Mouse (Mus musculus): ENCODE measurements around the gene Lgals3bp. TPM values are rescaled to one million over a fixed set of nuclear protein-coding genes. Genes with fewer than 3 reads are reported as not detected.

The Lgals3bp gene
- polyA plus RNA-seq, 1 experiment = 154 TPM

- DNase-seq (ENCODE audit: low spot score) = no peak
These were observed 38.8 kb downstream of the Lgals3bp start for GRCm38 (mm10) chr11:118362971-118363518.

DNA sequence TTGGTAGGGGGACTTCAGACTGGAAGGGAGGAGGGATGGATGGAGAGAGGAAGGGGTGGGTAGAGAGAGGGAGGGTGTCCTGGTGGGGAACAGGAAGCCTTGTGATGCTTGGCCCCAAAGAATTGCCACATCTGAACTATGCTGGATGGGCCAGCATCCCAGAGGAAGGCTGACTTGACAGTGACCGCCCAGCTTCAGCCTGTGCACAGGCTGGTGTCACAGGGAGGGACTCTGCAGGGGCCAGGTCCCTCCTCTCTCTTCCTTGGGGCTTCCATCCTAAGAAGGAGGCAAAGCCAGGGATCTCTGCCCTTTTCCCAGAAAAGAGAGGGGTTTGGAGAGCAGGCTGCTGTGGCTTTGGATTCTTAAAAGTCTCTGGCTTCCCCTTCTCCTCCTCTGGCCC lies 39.4 kb downstream of the Lgals3bp start:
- DNase-seq (ENCODE audit: low spot score) = no peak

DNA sequence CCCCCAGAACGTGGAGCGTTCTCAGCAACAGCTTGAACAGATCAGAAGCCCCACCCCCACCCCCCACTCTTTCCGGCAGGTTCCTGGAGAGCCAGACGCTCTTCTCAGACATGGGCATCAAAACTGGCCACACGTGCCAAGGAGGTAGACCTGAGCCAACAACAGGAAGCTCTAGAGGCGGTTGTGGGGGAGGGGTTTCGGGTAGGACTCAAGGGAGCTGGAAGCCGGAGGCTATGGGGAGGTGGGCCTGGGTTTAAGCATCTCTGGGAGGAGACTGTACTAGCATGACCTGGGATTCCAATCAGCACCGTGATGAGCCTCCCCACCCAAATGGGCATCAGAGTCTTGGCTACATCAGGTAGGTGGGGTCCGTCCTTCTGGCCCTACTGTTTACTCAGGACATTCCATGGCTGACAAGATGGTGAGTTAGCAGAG lies 41.0 kb downstream of the Lgals3bp start:
- no peak for DNase-seq (ENCODE audit: low spot score)

DNA sequence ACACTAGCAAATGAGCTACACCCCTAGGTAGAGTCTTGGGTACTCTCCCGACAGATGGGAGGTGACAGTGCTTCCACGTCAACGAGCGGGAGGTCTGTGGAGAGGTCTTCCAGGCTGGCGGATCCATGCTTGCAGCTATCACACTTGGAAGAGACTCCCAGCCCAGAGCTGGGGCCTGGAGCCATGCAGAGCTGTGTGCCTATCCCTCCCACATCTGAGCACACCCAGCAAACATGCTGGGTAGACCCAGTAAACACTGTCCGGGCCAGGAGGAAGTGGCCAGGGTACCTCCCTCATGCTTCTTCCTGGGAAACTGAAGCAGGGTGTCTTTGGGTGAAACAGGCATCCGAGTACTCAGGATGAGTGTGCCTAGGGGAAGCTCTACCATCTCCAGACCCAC lies 41.4 kb downstream of the Lgals3bp start:
- no peak for DNase-seq (ENCODE audit: low spot score)

GRCm38 (mm10) chr11:118355640-118356039 lies 46.3 kb downstream of the Lgals3bp start, which contains the start of gene Timp2:
TSS of gene Timp2 (minus strand) at chr11:118355740.
- no peak for DNase-seq (ENCODE audit: low spot score)

DNA sequence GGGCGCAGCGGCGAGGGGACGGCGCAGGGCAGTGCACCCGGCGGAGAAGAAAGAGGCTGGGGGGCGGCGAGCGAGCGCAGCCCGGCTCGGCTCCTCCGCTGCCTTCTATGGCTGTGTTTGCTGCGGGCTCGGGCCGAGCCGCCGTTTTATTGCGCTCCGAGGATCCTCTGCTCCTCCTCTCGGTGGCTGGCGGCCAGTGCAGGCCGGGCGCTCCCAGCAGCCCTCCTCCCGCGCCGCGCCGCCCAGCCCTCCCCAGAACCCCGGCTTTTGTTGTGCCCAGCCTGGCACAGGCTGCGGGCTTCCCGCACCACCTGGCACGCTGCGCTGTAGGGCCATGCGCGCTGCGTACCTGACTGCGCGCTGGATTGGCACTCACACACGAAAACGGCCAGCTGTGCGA lies 46.7 kb downstream of the Lgals3bp start:
- peak; percentile 86 for DNase-seq (ENCODE audit: low spot score)

DNA sequence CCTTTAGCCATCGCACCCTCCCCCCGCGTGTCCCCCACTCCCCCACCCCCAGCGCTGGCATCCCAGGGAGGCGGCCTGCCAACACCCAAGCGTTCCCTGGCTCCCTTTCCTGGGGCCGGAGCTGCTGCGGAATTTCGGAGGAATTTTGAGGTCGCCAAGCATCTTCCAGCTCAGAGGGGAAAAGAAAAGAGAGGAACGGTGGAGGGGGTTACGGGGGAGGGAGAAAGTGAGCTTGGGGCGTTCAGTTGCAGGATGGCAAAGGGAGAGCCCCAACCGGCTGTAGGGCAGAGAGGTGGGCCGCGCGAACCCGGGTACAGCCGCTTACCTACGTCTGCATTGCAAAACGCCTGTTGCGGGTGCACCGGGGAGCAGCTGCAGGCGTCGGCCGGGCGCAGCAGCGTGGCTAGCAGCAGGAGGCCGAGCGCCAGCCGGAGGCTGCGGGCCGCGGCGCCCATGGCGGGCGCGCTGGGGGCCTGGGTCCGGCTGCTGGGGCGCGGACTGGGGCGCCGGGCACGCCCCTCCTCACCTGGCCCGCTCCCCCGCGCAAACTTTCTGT lies 47.2 kb downstream of the Lgals3bp start:
- DNase-seq (ENCODE audit: low spot score) = peak; percentile 46

- DNase-seq (ENCODE audit: low spot score) = no peak
These were observed 52.4 kb downstream of the Lgals3bp start for GRCm38 (mm10) chr11:118349494-118349893.

DNA sequence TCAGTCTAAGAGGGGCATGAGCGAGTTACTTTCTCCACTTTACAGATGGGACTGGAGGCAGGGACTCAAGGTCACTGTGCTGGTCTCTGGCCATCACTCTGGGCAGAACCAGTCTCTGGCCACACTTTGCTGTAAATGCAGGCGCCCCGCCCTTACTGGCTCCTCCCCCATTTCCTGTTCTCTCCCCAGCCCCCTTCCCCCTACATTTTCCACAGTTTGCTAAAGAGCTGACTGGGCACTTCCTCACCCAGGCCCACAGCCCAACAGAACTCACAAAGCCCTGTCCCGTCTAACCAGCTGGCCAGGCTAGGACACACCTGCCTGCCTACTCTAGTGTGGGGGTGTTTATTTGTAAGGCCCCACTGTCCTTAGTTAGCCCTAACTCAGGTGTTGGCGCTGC lies 53.0 kb downstream of the Lgals3bp start:
- no peak for DNase-seq (ENCODE audit: low spot score)

- no peak for DNase-seq (ENCODE audit: low spot score)
These were observed 53.5 kb downstream of the Lgals3bp start for GRCm38 (mm10) chr11:118348419-118348818.

DNA sequence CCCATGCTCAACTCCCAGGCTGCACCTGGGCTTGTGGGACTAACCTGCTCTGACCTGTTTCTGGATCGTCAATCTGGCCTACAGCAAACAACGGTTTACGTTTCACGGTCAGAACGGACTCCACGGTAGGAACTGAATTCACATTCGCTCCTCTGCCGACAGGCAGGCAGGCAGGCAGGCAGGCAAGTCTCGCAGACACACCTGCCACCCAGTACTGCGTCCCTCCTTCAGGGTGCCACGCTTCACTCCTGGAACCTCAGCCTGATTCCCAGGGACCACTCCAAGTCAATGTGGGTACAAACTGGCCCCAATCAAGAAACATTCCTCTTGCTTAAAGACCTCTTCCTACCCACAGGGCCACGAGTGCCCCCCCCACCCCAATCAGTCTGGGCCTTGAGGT lies 54.0 kb downstream of the Lgals3bp start:
- no peak for DNase-seq (ENCODE audit: low spot score)

DNA sequence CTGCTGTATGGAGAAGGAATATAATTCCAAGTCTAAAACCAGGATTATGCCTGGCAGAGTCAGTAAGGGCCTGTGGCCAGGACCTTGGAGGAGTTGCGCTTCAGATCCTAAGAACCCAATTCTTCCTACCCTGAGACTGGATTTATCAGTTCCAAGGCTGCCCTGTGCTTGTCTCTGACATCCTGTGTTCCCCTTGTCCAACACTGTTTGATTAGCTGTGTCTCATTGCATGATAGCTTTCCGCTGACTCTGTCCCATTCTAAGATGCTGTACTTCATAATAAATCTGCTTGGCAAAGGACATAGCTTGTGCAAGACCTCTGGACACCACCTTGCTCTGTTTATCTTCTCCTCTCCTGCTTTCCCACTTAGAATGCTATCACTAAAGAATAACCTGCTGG lies 54.5 kb downstream of the Lgals3bp start:
- no peak for DNase-seq (ENCODE audit: low spot score)

DNA sequence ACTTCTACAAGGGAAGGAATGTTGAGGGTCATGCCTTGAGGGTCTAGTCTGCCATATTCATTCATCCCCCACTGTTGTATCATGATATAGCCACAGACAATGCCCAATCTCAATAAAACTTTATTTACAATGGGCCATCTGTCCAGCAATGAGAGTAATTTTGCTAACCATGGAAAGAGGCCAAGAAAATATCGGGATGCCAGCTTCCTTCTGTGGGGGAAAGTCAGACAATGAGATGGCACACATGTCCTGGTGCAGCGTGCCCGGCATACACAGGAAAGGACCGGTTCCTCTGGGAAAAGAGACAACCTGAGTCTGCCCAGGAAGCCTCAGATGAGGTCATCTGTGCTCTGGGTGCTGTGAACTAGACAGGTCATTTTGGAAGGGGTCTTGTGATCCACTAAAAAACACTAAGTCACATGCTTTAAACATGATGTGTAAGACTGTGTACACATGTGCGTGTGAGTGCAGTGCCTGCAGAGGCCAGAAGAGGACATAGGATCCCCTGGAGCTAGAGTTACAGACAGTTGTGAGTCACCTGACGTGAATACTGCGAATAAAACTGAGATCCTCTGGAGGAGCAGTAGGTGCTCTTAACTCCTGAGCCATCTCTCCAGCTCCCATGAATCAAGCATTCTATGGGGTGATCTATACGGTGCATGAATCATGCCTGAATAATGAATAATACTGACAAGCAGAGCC lies 55.3 kb downstream of the Lgals3bp start:
- no peak for DNase-seq (ENCODE audit: low spot score)

DNA sequence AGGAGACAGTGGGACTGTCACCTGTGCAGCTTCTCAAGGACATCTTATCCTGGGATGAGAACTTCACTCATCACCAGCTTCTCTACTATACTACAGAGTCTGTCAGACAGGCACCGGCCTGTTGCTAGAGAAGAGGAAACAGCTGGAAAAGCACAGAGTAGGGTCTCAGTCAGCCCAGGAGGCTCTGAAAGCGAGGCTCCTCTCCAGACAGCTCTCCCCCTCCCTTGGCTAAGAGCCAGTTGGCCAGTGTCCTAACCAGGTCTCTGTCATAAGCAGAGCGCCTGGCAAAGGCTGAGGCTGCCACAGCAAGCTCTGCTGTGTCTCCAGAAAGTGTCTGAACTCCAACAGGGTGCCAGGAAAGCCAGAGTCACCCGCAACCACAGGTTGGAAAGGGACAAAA lies 56.2 kb downstream of the Lgals3bp start:
- DNase-seq (ENCODE audit: low spot score) = no peak

DNA sequence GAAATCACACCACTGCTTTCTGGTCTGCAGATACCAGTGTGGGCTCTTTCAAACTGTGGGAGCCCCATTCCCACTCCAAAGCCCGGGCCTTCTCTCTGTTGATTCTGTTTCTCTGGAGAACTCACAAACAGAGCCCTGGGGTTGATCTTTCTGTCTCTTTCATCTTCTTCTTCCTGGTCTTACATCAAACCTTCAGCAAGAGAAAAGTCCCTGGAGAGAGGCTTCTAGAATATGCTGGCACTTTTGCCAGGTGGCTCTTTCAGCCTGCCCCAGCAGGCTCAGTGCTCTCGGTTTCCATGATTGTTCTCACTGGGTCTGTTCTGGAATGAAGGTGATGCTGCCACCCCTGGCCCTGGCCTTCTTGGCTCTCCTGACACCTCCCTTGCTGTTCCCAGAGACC lies 58.3 kb downstream of the Lgals3bp start:
- no peak for DNase-seq (ENCODE audit: low spot score)

Other genes with a start within 250 kb of the Lgals3bp start
- 21.0 and 23.2 TPM in 2 replicates for gene Cyth1, start 153.5 kb downstream of the Lgals3bp start, polyA plus RNA-seq (2012; rRNA removed)
- gene Usp36, start 111.8 kb downstream of the Lgals3bp start, polyA plus RNA-seq (2012; rRNA removed) = 17.7 and 20.9 TPM in 2 replicates
- 1.3 and 2.3 TPM in 2 replicates for gene Cep295nl, start 59.6 kb downstream of the Lgals3bp start, polyA plus RNA-seq (2012; rRNA removed)
- gene Timp2, start 46.4 kb downstream of the Lgals3bp start, polyA plus RNA-seq (2012; rRNA removed) = 600 and 646 TPM in 2 replicates
- gene Cant1, start 17.0 kb upstream of the Lgals3bp start, polyA plus RNA-seq (2012; rRNA removed) = 38.2 and 41.2 TPM in 2 replicates
- 31.7 and 38.1 TPM in 2 replicates for gene C1qtnf1, start 26.1 kb upstream of the Lgals3bp start, polyA plus RNA-seq (2012; rRNA removed)
- 14.0 and 15.4 TPM in 2 replicates for gene Engase, start 74.7 kb upstream of the Lgals3bp start, polyA plus RNA-seq (2012; rRNA removed)

All from urinary bladder, adult 2 months (tissue).